Mouse (Mus musculus) MEL-GATA-1-ER (cell line): ENCODE measurements around the gene Pgf.

ENCODE experiments used
- DNase-seq: peaks from one replicate; pipeline ENCODE4 v3.0.0-alpha.2; 2012; ENCODE audit warnings: low read depth; ENCODE audit errors: extremely low read depth

Gene Pgf

DNA sequence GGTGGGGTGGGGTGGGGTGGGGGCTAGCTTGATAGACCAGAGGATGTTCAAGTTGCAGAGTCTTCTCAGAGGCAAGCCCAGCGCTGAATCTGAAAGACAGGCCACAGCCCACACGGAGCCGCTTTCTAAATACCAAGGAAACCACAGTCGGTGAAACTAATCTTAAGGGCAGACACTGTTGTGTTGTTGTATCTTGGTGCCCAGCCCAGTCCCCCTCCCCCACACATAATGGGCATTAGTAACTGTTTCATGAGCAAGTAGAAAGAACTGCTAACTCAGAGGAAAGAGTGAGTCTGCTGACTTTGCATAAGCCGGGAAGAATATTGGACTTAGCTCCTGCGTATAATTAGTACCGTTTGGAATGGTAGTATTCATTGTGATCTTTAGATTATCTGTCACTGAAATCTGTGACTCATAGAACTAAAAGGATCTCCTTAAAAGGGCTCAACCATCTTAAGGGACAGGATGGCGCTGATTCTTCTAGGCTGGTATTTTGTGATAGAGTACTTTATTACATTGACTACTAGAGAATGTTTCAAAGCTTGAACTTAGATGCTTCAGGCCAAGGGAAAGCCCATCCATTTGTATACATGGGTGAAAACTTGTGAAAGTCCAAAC lies 50.5 kb downstream of the Pgf start:
- no peak for DNase-seq

DNA sequence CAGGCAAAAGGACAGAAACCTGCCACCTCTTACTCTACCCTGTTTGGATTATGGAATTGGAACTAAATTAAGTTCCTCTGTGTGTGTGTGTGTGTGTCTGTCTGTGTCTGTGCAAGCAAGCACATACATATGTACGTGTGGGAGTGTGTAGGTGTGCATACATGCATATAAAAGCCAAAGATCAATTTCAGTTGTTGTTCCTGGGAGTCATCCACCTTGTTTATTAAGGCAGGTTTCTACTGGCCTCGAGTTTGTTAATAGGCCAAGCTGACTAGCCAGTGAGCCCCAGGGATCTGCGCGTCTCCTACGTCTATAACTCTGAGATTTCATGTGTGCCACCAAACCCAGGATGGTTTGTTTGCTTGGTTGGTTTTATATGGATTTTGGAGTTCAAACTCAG lies 52.8 kb downstream of the Pgf start:
- no peak for DNase-seq

DNA sequence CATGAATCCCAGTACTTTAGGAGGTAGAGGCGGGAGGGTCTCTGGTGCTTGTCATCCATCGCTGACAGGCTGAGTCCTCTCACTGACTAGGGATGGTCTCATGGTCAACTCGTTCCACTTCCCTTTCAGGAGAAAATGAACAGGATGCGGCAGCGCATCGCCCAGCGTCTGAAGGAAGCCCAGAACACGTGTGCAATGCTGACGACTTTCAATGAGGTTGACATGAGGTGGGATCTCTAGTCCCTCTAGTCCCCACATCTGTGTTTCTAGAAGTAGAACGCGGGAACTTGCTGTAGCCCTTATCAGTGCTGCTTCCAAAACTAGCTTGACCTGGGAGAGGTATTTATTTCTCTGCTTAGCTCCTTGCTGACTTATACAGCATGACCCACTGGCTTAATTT lies 53.9 kb downstream of the Pgf start:
- no peak for DNase-seq

DNA sequence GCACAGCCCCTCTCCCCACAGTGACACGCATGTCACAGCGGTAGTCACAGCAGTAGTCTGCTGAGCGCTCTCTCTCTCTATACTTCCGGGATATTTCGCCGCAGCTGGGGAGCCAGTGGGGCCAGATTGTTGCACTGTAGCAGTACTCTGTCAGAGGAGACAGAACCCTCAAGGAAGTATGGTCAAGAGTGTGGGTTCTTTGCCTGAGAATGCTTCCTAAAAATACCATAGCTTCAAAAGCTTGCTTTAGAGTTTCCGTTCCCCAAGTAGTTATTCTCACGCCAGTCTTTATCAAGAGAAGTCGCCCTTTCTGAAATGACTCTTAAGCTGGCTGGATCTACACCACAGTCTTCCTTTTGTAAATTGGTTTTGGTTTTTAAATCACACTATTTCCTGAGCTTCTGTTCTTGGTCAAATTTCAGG lies 54.5 kb downstream of the Pgf start:
- DNase-seq = no peak

GRCm38 (mm10) chr12:85121806-85122459 lies 55.7 kb downstream of the Pgf start:
- DNase-seq = no peak
